Mouse (Mus musculus): ENCODE measurements around the gene Chrm4. TPM values are rescaled to one million over a fixed set of nuclear protein-coding genes. Genes with fewer than 3 reads are reported as not detected.

Gene Chrm4
- polyA plus RNA-seq, 1 experiment from 2014 or later, result 0.34 TPM

GRCm38 (mm10) chr2:91930761-91931291, 3.8 kb downstream of the Chrm4 start:
- H3K4me2 ChIP-seq (ENCODE audit: low read depth, low read length), result peak overlapping the region; percentile 86
- H3K4me1 ChIP-seq (ENCODE audit: control insufficient read depth, insufficient read depth, low read length), result peaks cover 17% of the 10 kb centered on the region
- under 1% methylated on average over 23 of the region's 23 CpGs for WGBS
- H3K27me3 ChIP-seq (ENCODE audit: control insufficient read depth, insufficient read depth, low read length), result no peaks in the 10 kb centered on the region
- no peaks in the 10 kb centered on the region for H3K9me3 ChIP-seq (replicated peaks; ENCODE audit: control insufficient read depth, low read length)
- H3K27ac ChIP-seq (replicated peaks; ENCODE audit: low read depth, low read length), result peak overlapping the region; percentile 98
- peak overlapping the region; percentile 99 for H3K9ac ChIP-seq (replicated peaks; ENCODE audit: low read length)
- H3K4me3 ChIP-seq (ENCODE audit: low read depth, low read length), result peak overlapping the region; percentile 87
- ATAC-seq (replicated peaks; ENCODE audit: insufficient number of reproducible peaks, low FRiP score, low TSS enrichment, low read depth), result no peak
- H3K36me3 ChIP-seq (replicated peaks; ENCODE audit: control insufficient read depth, insufficient read depth, low read depth, low read length), result no peaks in the 10 kb centered on the region
- peak; percentile 58 for DNase-seq (ENCODE audit: low spot score)

GRCm38 (mm10) chr2:91931328-91932159, 4.5 kb downstream of the Chrm4 start:
- Histone ChIP-seq H3K4me3 (ENCODE audit: low read depth, low read length) (peak overlapping the region; percentile 87), H3K4me1 (ENCODE audit: control insufficient read depth, insufficient read depth, low read length) (peaks cover 17% of the 10 kb centered on the region), H3K9ac (replicated peaks; ENCODE audit: low read length) (peak overlapping the region; percentile 99), H3K9me3 (replicated peaks; ENCODE audit: control insufficient read depth, low read length) (no peaks in the 10 kb centered on the region), H3K4me2 (ENCODE audit: low read depth, low read length) (peak overlapping the region; percentile 86), H3K27me3 (ENCODE audit: control insufficient read depth, insufficient read depth, low read length) (no peaks in the 10 kb centered on the region), H3K27ac (replicated peaks; ENCODE audit: low read depth, low read length) (peak overlapping the region; percentile 98), H3K36me3 (replicated peaks; ENCODE audit: control insufficient read depth, insufficient read depth, low read depth, low read length) (no peaks in the 10 kb centered on the region; the same call in 1 of the 2 replicates)
- ATAC-seq (replicated peaks; ENCODE audit: insufficient number of reproducible peaks, low FRiP score, low TSS enrichment, low read depth) (peak; percentile 64), DNase-seq (ENCODE audit: low spot score) (peak; percentile 93)
- under 1% methylated on average over 48 of the region's 50 CpGs for WGBS

- Histone ChIP-seq H3K4me3 (ENCODE audit: low read depth, low read length) (peak within 1 kb of the TSS; percentile 87), H3K27me3 (ENCODE audit: control insufficient read depth, insufficient read depth, low read length) (no peaks in the 10 kb centered on the region), H3K36me3 (replicated peaks; ENCODE audit: control insufficient read depth, insufficient read depth, low read depth, low read length) (no peaks in the 10 kb centered on the region; the same call in 1 of the 2 replicates), H3K9ac (replicated peaks; ENCODE audit: low read length) (peak within 1 kb of the TSS; percentile 99), H3K9me3 (replicated peaks; ENCODE audit: control insufficient read depth, low read length) (no peaks in the 10 kb centered on the region), H3K4me1 (ENCODE audit: control insufficient read depth, insufficient read depth, low read length) (peaks cover 17% of the 10 kb centered on the region), H3K27ac (replicated peaks; ENCODE audit: low read depth, low read length) (peak within 1 kb of the TSS; percentile 98), H3K4me2 (ENCODE audit: low read depth, low read length) (peak within 1 kb of the TSS; percentile 86)
- no peak for ATAC-seq (replicated peaks; ENCODE audit: insufficient number of reproducible peaks, low FRiP score, low TSS enrichment, low read depth)
- WGBS, result under 1% methylated on average over 16 of the region's 16 CpGs
- peak; percentile 75 for DNase-seq (ENCODE audit: low spot score)
Measured at GRCm38 (mm10) chr2:91932160-91932711, 5.2 kb downstream of the Chrm4 start, which contains the start of gene Mdk. Gene Mdk, minus strand, starts transcription at chr2:91932297.

- peak; percentile 30 for DNase-seq (ENCODE audit: low spot score)
- no peaks in the 10 kb centered on the region; the same call in 1 of the 2 replicates for H3K36me3 ChIP-seq (replicated peaks; ENCODE audit: control insufficient read depth, insufficient read depth, low read depth, low read length)
- 11% methylated on average over 6 of the region's 6 CpGs for WGBS
- no peak for ATAC-seq (replicated peaks; ENCODE audit: insufficient number of reproducible peaks, low FRiP score, low TSS enrichment, low read depth)
- peak overlapping the region; percentile 87 for H3K4me3 ChIP-seq (ENCODE audit: low read depth, low read length)
- peak overlapping the region; percentile 98 for H3K27ac ChIP-seq (replicated peaks; ENCODE audit: low read depth, low read length)
- H3K4me2 ChIP-seq (ENCODE audit: low read depth, low read length), result peak overlapping the region; percentile 86
- no peaks in the 10 kb centered on the region for H3K9me3 ChIP-seq (replicated peaks; ENCODE audit: control insufficient read depth, low read length)
- peak overlapping the region; percentile 99 for H3K9ac ChIP-seq (replicated peaks; ENCODE audit: low read length)
- H3K4me1 ChIP-seq (ENCODE audit: control insufficient read depth, insufficient read depth, low read length), result peaks cover 17% of the 10 kb centered on the region
- H3K27me3 ChIP-seq (ENCODE audit: control insufficient read depth, insufficient read depth, low read length), result no peaks in the 10 kb centered on the region
Measured at GRCm38 (mm10) chr2:91932737-91933350, 5.8 kb downstream of the Chrm4 start.

GRCm38 (mm10) chr2:91933471-91933870, 6.4 kb downstream of the Chrm4 start:
- H3K4me2 ChIP-seq (ENCODE audit: low read depth, low read length), result no peak overlapping the region; the same call in 1 of the 2 replicates
- no peaks in the 10 kb centered on the region for H3K27me3 ChIP-seq (ENCODE audit: control insufficient read depth, insufficient read depth, low read length)
- peak overlapping the region; percentile 98 for H3K27ac ChIP-seq (replicated peaks; ENCODE audit: low read depth, low read length)
- H3K4me3 ChIP-seq (ENCODE audit: low read depth, low read length), result no peak overlapping the region
- ATAC-seq (replicated peaks; ENCODE audit: insufficient number of reproducible peaks, low FRiP score, low TSS enrichment, low read depth) (no peak), DNase-seq (ENCODE audit: low spot score) (peak; percentile 56)
- no peaks in the 10 kb centered on the region for H3K9me3 ChIP-seq (replicated peaks; ENCODE audit: control insufficient read depth, low read length)
- H3K9ac ChIP-seq (replicated peaks; ENCODE audit: low read length), result peak overlapping the region; percentile 99
- 12% methylated on average over 9 of the region's 9 CpGs for WGBS
- no peaks in the 10 kb centered on the region; the same call in 1 of the 2 replicates for H3K36me3 ChIP-seq (replicated peaks; ENCODE audit: control insufficient read depth, insufficient read depth, low read depth, low read length)
- peaks cover 17% of the 10 kb centered on the region for H3K4me1 ChIP-seq (ENCODE audit: control insufficient read depth, insufficient read depth, low read length)

GRCm38 (mm10) chr2:91934016-91934415, 7.0 kb downstream of the Chrm4 start:
- Histone ChIP-seq H3K9ac (replicated peaks; ENCODE audit: low read length) (no peak overlapping the region; the same call in 1 of the 2 replicates), H3K4me2 (ENCODE audit: low read depth, low read length) (no peak overlapping the region), H3K9me3 (replicated peaks; ENCODE audit: control insufficient read depth, low read length) (no peaks in the 10 kb centered on the region), H3K4me3 (ENCODE audit: low read depth, low read length) (no peak overlapping the region), H3K27me3 (ENCODE audit: control insufficient read depth, insufficient read depth, low read length) (no peaks in the 10 kb centered on the region), H3K36me3 (replicated peaks; ENCODE audit: control insufficient read depth, insufficient read depth, low read depth, low read length) (peaks cover 2% of the 10 kb centered on the region; the same call in 1 of the 2 replicates), H3K27ac (replicated peaks; ENCODE audit: low read depth, low read length) (peak overlapping the region; percentile 98), H3K4me1 (ENCODE audit: control insufficient read depth, insufficient read depth, low read length) (peaks cover 17% of the 10 kb centered on the region)
- 46% methylated on average over 8 of the region's 8 CpGs for WGBS
- DNase-seq (ENCODE audit: low spot score), result no peak
- no peak for ATAC-seq (replicated peaks; ENCODE audit: insufficient number of reproducible peaks, low FRiP score, low TSS enrichment, low read depth)

GRCm38 (mm10) chr2:91934826-91935525, 7.9 kb downstream of the Chrm4 start:
- WGBS, result 84% methylated on average over 9 of the region's 9 CpGs
- no peaks in the 10 kb centered on the region for H3K9me3 ChIP-seq (replicated peaks; ENCODE audit: control insufficient read depth, low read length)
- H3K4me1 ChIP-seq (ENCODE audit: control insufficient read depth, insufficient read depth, low read length), result peaks cover 17% of the 10 kb centered on the region
- no peak overlapping the region for H3K9ac ChIP-seq (replicated peaks; ENCODE audit: low read length)
- peaks cover 2% of the 10 kb centered on the region; the same call in 1 of the 2 replicates for H3K36me3 ChIP-seq (replicated peaks; ENCODE audit: control insufficient read depth, insufficient read depth, low read depth, low read length)
- H3K4me3 ChIP-seq (ENCODE audit: low read depth, low read length), result no peak overlapping the region
- DNase-seq (ENCODE audit: low spot score) (no peak), ATAC-seq (replicated peaks; ENCODE audit: insufficient number of reproducible peaks, low FRiP score, low TSS enrichment, low read depth) (no peak)
- H3K27me3 ChIP-seq (ENCODE audit: control insufficient read depth, insufficient read depth, low read length), result no peaks in the 10 kb centered on the region
- H3K27ac ChIP-seq (replicated peaks; ENCODE audit: low read depth, low read length), result no peak overlapping the region
- H3K4me2 ChIP-seq (ENCODE audit: low read depth, low read length), result no peak overlapping the region
